Mouse (Mus musculus) adrenal gland, adult (tissue): ENCODE measurements around the gene Ccl5.
"Not testable (repeated sequence)": the region's sequence is repeated elsewhere in the genome, so short reads cannot be mapped to it uniquely, and the experiment has no call there.

ENCODE experiments used
- DNase-seq, 2 experiments: peaks; one replicate each; pipeline ENCODE4 v3.0.0; 2022 to 2023; ENCODE audit warnings: low spot score in 1 of 2; ENCODE audit not compliant: inconsistent age in 2 of 2

Gene Ccl5

DNA sequence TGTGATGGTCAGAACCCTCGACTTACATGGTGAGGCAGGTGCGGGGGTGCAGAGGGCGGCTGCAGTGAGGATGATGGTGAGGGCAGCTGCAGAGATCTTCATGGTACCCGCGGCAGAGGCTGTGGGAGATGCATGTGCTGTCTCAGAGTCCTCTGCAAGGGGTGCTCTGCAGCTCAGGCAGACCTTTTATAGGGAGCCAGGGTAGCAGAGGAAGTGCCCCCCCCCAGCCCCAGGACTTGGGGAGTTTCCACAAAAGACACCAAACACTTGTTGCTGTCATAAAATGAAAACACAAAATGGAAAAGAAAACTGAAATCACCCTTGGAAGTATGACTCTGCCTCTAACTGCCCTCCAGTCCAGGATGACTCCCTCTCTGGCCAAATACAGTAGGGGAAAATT is at the start of gene Ccl5:
Gene Ccl5, minus strand, starts transcription at position 159 of the 400 bp plus-strand sequence.
- DNase-seq = no peak

DNA sequence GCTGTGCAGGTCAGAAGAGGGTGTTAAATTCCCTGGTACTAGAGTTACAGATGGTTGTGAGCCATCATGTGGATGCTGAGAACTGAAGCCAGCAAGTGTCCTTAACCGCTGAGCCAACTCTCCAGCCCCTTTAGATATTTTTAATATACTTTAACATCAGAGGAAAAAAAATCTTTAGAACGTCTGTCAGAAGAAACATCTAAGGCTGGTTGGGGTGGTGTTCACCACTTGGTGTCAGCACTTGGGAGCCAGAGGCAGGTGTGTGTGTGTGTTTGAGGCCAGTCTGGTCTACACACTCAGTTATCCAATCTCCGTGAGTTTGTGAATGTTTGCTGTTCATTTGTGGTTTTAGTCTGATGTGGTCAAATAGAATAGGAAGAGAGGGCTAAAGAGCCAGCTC is 48.7 kb upstream of the Ccl5 start:
- no peak for DNase-seq

DNA sequence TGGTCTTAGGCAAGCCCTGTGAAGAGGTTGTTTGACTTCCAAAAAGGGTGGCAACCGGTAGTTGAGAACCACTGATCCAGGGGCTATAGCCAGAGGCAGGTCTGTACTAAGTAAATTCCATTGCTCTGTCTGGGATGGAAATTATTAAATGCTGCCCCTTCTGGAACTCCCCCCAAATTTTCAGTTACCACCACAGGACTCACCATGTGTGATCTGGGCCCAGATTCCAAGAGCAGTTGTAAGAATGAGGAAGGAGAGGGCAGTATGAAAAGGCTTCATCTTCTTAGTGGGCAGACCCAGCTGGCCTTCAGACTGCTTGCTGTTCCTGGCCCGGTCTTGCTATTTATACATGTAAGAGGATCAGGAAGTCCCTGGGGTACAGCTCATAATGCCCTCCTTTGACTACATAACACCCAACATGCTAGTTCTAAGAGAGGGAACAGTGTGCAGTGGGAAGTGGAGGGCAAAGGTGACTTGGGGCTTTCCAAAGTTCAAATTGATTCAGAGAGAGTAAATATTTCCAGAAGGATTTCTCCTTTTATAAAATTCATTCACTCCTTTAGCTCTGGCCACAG is 48.0 kb upstream of the Ccl5 start, which contains the start of gene Ccl9:
Gene Ccl9, minus strand, starts transcription at position 451 of the 575 bp plus-strand sequence.
- DNase-seq = peak in 1 of 2 experiments; percentile 38

DNA sequence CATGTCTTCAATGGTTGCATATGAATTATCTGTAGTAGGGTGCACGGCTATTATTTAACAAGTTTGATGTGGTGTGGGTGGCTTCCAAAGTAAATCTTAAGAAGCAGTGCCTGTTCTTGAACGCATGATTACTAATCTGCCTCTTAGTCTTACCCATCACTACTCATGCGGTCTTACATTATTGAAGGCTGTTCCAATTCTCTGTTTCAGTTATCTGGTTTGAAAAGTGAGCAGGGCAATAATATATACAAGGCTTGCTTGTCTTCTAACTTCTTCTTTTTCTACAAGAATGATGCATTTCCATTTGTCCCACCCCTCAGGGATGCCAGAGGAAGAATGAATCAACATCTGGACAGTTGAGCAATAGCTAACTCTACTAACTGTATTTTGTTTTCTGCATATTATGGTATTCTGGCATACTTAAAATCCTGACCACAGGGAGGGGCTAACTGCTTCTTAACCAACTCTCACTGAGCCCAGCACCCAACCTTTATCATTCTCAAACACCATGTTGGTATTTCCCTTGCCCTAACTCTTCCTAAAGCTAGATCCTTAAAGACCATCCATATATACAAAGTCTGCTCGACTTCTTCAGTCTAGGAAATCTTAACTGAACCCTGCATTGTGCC is 46.7 kb upstream of the Ccl5 start:
- DNase-seq = no peak

DNA sequence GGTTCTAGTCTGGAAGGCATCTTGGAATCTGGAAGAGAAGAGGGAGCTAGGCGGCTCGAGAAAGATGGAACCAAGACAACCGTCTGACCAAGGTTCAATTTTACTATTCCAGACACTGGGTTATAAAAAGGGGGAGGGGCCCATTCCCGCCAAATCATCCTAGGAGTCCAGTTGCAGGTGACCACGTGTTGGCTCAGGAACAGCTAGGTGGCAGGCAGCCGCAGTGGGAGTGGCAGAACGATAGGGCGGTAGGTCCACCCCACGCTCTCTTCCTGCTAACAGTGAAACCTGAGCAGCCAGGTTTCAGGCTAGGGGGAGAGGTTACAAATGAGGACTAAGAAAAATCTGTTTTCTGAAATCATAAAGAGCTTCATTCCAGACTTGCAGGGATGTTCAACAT is 42.5 kb upstream of the Ccl5 start:
- no peak for DNase-seq

DNA sequence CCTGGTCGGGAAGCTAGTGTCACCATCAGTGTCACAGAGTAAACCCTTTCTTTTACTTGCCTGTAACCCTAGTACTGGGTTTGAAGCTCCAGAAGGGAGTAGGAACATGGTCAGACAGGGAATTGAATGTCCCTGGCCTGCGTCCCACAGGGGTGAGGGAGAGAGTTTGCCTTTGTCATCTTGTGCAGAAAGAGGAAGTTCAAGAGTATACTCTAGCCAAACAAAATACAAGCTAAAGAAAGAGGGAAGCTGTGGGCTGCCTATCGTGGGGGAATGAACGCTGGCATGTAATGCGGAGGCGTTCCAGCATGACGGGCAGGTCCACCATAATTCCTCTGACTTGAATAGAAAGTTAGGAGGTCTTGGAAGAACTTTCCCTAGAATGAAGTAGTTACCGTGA is 41.9 kb upstream of the Ccl5 start:
- DNase-seq = peak; percentile 47 to 49

DNA sequence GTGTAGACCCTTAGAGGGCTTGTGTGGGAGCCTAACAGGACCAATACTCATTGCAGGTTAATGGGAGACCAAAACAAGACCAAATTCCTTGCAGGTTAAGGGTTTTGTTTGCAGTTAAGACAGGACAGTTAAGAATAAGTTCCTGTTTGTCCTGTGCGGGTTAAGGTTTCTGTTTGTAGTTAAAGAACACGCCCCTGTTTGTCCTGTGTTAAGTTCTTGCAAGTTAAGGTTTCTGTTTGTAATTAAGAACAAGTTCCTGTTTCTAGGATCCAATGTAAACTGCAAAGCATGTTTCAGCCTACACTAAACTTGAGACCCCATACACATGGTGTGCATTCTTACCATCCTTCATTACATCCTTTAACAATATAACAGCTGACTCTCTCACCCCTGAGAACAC is 39.9 kb upstream of the Ccl5 start:
- no peak for DNase-seq

DNA sequence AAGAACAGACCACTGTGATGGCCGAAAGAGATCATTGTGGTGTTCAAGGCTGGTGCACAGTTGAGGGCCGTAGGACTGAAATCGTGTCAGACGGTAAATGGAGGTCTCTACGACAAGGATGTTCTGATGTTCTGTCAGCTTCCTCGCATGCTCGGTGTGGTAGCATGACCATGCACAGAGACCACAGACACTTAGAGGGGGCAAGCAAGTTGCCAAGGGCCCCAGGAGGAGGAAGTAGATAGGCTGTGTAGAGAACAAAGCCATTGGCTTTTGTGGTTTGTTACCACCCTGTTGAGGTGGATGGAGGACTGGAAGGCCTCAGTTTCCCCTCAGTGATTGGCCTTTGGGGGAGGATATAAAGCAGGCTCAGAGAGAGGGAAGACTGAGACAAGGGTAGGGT is 38.9 kb upstream of the Ccl5 start:
- DNase-seq = no peak

DNA sequence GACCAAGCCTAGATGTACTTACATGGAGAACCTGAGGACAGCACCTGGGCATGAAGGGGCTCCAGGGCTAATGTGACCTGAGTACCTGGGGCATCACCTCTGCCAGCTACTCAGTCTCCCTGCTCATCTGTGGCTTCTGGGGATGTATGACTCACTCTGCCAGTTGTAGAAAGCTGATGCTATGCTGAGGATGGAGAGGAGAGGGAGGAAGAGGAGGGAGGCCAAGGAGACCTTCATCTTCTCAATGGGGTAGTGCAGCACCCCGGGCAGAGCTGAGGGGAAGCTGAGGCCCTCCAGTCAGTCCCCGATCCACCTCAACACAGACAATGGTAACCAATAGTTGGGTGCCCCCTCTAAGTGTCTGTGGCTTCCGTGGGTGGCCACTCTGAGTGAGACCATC is 38.5 kb upstream of the Ccl5 start:
- no peak for DNase-seq

DNA sequence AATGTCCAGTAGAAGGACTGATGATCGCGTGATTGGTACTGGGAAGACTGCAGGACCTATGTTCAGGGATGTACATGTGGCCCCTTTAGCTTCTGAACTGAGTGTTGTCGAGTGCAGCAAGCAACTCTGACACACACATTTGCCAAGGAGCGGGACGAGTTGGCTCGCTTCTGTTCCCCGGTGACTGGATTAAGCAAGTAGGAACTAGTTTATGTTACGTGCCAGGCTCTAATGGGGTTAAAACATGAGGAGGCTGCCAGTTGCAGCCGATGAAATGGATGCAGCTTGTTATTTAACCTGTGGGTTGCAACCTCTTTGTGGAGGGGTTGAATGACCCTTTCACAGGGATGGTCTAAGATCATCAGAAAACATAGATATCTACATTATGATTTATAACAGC is 37.7 kb upstream of the Ccl5 start:
- DNase-seq = peak in 1 of 2 experiments; percentile 38

DNA sequence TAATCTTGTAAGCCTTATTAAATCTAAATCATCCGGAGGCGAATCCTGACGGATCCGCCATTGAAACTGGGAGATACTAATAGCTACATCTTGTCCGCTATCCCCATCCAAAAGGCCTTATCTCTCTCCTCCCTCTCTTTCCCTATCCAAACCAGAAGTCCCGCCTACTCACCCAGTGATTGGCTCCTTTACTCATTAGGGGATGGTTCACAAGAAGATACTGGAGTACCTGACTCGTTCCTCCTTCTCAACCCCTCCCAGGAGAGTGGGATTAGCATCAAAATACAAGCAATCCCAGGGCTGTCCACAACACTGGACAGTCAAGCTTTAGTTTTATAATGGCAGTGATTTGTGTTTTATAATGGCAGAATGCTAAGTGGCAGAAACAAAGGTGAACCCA is 37.0 kb upstream of the Ccl5 start:
- DNase-seq = no peak

DNA sequence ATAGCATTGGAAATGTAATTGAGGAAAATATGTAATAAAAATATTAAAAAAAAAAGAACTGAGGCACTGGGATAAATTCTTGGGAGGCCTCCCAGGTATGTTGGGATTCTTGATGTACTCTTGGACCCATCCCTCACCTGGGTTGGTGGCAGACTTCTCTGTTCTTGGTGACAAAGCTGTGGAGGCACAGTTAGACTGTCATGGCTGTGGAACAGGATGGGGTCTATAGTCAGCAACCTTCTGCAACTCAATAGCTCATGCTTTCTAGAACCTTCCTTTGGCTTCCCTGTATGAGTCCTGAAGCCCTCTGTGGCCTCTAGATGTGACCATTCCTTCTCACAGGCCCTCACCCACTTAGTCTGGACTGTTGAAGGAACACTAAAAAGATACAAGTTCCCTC is 36.3 kb upstream of the Ccl5 start:
- DNase-seq = no peak

DNA sequence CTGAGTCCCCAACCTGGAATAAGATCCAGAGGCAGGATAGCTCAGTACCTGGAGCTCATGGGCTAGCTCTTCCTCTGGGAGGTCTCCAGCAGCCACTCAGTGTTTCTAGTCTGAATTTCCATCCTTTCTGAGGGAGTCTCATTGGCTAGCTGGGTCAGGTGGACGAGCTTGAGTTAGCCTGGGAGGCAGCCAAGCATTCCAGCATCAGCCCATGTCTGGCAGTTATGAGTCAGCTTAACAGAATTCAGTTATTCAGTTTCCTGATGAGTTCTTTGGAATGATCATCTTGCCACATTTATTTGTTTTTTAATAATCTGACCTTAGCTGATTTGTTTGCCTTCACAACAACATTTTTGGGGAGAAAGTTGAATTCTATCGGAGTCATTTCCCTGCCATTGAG is 33.4 kb upstream of the Ccl5 start:
- peak; percentile 33 to 57 for DNase-seq

DNA sequence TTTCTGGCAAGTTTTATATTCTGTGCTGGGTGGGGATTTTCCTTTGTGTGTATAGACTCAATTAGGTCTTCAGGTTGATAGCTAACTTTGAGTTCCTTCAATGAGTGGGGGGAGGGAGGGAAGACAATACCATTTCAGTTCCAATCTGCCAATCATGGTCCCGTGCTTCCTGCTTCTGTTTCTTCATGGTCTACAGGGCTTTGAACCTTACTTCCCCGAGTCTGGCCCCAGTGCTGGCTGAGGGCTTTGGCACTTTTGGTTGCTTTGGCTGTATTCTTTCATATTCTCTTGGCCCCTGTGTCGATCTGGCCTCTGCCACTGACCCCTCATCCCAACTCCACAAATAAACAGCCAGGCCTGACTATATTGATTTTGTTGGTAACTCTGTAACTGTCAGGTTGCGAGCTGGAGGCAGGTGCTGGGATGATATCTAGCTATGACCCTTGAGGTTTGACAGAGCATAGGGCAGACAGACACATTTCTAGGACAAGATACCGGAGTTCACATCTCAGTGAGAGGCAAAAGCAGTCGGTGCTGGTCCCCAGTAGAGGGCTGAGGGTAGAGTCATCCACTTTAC is 32.1 kb upstream of the Ccl5 start:
- DNase-seq = no peak

DNA sequence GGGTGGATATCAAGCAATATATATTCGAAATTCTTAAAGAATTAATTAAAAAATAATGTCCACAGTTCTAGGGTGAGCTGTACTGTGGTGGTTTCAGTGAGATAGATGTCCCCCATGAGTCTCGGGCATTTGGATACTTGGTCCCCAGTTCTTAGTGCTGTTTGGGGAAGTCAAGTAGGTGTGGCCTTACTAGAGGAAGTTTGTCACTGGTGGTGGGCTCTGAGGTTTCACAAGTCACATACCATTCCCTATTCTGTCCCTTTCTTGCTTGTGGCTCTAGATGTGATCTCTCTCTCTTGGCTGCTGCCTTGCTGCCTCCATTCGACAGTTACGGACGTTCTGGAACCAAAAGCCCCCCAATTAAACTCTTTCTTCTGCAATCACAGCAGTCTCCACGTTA is 30.1 kb upstream of the Ccl5 start:
- no peak for DNase-seq

DNA sequence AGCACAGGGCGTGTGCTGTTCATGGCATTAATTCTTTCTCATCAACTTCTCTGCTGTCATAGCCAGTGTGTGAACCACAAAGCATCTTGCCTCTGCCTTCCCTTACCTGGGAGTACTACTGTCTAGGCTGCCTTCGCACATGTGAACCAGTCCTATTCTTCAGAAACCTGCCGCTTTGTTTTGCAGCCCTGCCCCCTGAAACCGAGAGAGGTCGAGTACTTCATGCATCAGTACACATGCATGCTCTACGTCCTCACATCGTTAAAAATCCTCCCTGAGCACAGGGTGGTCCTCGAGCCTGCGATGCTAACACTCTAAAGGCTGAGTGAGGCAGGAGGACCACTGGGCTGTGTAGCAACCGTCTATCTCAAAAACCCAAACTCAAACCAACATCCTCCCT is 26.8 kb upstream of the Ccl5 start:
- no peak for DNase-seq

DNA sequence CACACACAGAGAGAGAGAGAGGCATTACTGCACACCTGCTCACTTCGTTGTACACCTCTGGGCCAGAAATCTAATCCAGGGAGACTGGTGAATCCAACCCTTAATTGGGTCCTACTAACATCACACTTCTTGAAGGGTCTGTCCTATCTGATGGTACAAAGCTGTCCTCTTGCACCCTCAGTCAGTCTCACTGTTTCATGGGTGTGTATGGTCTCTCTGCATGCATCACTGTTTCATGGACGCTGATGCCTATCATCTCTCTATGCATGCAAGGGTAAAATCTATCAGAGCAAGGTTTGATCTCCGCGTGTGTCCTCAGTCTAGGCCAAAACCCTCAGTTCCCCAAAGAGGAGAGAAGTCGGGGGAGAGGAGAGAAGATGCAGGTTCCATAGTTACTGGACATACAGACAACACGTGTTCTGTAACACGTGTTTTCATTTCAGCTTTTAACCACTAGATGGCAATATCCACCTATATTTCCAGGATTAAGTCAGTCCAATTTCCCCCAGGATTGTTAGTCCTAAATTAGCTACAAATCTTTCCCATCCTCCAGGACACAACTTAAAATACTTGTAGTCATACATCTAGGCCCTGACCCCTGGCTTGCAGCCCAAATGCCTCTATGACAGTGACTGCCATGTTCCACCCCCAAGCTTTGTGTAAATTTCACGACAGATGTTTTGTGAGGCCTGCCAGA is 25.9 kb upstream of the Ccl5 start:
- DNase-seq = peak; percentile 7 to 81

DNA sequence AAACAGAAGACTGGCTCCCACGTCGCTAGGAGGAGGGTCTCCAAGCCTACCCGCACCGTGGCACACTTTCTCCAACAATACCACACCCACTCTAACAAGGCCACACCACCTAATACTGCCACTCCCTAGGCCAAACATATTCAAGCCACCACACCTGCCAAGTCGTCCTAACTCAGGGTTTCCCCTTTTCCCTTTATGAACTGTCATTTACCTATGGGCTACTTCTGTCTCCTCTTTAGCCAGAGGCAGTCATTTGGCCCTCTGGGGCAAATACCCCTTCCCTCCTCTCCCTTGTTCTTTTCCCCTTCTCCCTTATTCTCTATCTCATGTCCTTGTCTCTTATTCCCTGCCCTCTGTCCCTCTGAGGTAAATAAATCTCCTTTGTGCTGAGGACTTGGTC is 21.4 kb upstream of the Ccl5 start:
- DNase-seq = no peak

DNA sequence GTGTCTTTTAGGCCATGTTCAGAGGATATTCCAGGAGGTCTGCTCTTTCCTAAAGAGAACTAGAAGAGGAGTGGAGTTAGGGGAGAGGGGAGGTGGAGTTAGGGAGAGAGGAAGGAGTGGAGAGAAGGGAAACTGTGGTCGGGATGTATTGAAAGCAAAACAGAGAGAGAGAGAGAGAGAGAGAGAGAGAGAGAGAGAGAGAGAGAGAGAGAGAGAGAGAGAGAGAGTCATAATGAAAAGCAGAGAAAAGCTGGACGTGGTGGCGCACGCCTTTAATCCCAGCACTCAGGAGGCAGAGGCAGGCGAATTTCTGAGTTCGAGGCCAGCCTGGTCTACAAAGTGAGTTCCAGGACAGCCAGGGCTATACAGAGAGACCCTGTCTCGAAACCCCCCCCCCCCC is 20.7 kb upstream of the Ccl5 start:
- DNase-seq = not testable (repeated sequence)

DNA sequence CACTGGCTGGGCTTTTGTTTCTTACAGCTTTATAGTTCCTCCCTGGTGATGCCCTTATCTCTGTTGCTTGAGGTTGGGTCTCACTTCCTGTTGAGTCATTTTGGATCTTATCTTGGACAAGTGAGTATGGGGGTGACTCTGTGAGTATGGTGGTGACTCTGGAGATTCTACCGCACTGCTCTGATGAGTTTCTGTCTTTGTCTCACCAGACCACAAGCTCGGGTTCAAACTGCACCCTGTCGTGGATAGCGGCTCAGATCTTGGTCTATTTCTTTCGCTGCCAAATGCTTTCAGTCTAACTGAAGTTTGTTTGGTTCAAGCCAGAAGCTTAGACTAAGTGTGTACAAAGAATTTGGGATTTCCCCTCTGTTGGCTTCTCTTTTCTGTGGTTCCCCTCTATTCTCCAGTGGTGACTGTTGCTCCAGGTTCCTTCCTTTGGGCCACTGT is 19.9 kb upstream of the Ccl5 start:
- DNase-seq = no peak

DNA sequence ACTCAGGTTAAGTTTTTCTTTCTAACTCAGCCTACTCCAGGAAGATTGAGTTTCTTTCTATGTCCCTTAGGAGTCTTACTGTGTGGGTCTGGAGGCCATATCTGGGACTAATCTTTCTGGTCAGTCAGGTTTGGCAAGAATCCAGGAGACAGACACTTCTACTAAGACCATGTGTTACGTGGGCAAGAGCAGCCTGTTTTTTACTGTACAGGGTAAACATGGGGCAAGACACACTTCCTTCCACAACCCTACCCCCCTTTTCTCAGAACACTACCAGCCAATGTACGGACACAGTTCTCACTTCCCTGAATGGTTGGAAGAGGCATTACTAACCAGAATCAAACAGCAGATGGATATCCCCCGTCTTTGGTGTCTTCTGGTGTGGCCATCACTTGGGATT is 13.9 kb upstream of the Ccl5 start:
- no peak for DNase-seq

DNA sequence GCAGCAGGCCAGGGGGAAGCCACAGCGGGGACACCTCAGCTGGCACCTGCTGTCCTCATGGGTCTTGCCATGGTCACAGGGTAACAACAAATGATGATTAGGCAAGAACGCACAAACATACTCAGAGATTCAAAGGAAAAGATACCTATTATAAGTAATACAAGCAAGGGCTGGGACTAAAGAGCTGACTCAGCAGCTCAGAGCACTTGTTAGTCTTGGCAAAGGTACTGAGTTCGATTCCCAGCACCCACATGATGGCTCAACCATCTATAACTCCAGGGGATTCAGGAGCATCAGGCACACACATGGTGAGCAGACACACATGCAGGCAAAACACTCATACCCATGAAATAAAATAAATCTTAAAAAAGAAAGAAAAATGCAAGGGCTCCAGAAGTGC is 11.1 kb upstream of the Ccl5 start:
- no peak for DNase-seq
